Mouse (Mus musculus): ENCODE data around the gene Slc25a22.

DNA sequence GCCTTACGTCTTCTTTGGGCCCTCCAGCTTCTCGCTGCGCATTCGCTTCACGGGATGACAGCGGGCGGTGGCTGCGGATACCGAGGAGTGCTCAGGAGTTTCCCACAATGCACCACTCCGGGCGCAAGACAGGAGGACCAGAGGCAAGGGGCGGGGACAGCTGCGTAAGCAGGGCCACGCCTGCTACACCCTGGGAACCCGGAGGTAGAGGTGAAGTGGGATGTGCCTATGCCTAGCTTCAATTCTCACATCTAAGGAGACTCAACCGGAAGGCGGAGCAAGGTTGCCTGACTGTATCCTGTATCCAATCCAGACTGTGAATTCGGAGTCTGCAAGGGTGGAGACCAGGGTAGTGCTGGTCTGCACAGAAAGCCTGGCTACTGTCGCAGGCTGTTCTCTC lies 8.4 kb downstream of the Slc25a22 start, which contains the start of gene Cend1:
- TF ChIP-seq FLI1 (IDR thresholded peaks at IDR 0.05; ENCODE audit: low read length) = no peak
- TF ChIP-seq GATA1 (IDR thresholded peaks at IDR 0.05; ENCODE audit: borderline replicate concordance, low read length) = no peak

All from megakaryocyte, embryonic 14.5 days (primary cell).